Mouse (Mus musculus): ENCODE measurements around the gene Crk. TPM values are rescaled to one million over a fixed set of nuclear protein-coding genes. Genes with fewer than 3 reads are reported as not detected.

Crk gene
- total RNA-seq, 1 experiment from 2014 or later = 50.9 TPM

Other genes starting within 250 kb of the Crk start
- gene Serpinf2, start 239.7 kb upstream of the Crk start, total RNA-seq (2017) = not detected in 2 replicates
- gene Wdr81, start 224.5 kb upstream of the Crk start, total RNA-seq (2017) = 4.5 and 6.0 TPM in 2 replicates
- 24.7 and 33.5 TPM in 2 replicates for gene Tlcd2, start 217.5 kb upstream of the Crk start, total RNA-seq (2017)
- gene Prpf8, start 192.4 kb upstream of the Crk start, total RNA-seq (2017) = 113 and 126 TPM in 2 replicates
- gene Rilp, start 169.2 kb upstream of the Crk start, total RNA-seq (2017) = 0.75 TPM in 1 of 2 replicates, not detected in the other
- 12.2 and 17.8 TPM in 2 replicates for gene Scarf1, start 165.7 kb upstream of the Crk start, total RNA-seq (2017)
- 8.9 and 17.5 TPM in 2 replicates for gene Slc43a2, start 147.6 kb upstream of the Crk start, total RNA-seq (2017)
- gene Pitpna, start 91.2 kb upstream of the Crk start, total RNA-seq (2017) = 55.5 and 98.3 TPM in 2 replicates
- 54.1 and 59.6 TPM in 2 replicates for gene Inpp5k, start 48.3 kb upstream of the Crk start, total RNA-seq (2017)
- gene Myo1c, start 28.8 kb upstream of the Crk start, total RNA-seq (2017) = 28.3 and 35.9 TPM in 2 replicates
- gene Ywhae, start 53.6 kb downstream of the Crk start, total RNA-seq (2017) = 363 and 366 TPM in 2 replicates
- 0.13 TPM in 1 of 2 replicates, not detected in the other for gene Doc2b, start 116.8 kb downstream of the Crk start, total RNA-seq (2017)